Mouse (Mus musculus) hindbrain, embryonic 13.5 days (tissue): ENCODE measurements around the gene Dand5. TPM values are rescaled to one million over a fixed set of nuclear protein-coding genes. Genes with fewer than 3 reads are reported as not detected.

Experiments used
- ATAC-seq: fragments of 200-750 bp; cut with Nextera tagmentation; 2 replicates; pipeline ENCODE4 v1.8.0; 2017; ENCODE audit warnings: moderate TSS enrichment; ENCODE audit not compliant: low FRiP score
- H3K27ac ChIP-seq: fragments of 300-500 bp; sonication (generic); 2 replicates; pipeline ENCODE4 v1.5.1; 2015; ENCODE audit warnings: inconsistent platforms, mild to moderate bottlenecking, moderate library complexity
- H3K27me3 ChIP-seq: fragments of 300-500 bp; sonication (generic); 2 replicates; pipeline ENCODE4 v1.6.1; 2015; ENCODE audit warnings: mild to moderate bottlenecking, inconsistent platforms
- H3K36me3 ChIP-seq: fragments of 300-500 bp; sonication (generic); 2 replicates; pipeline ENCODE4 v1.6.1; 2015; ENCODE audit warnings: mild to moderate bottlenecking, inconsistent platforms
- H3K4me1 ChIP-seq: fragments of 300-500 bp; sonication (generic); replicated peaks from 2 replicates; pipeline ENCODE4 v1.6.1; 2015; ENCODE audit warnings: inconsistent platforms
- H3K4me2 ChIP-seq: fragments of 300-500 bp; sonication (generic); 2 replicates; pipeline ENCODE4 v1.6.1; 2015; ENCODE audit warnings: inconsistent platforms, mild to moderate bottlenecking, moderate library complexity
- H3K4me3 ChIP-seq: fragments of 300-500 bp; sonication (generic); 2 replicates; pipeline ENCODE4 v1.5.1; 2015; ENCODE audit warnings: mild to moderate bottlenecking, inconsistent platforms
- H3K9ac ChIP-seq: fragments of 300-500 bp; sonication (generic); 2 replicates; pipeline ENCODE4 v1.6.1; 2015; ENCODE audit warnings: mild to moderate bottlenecking, inconsistent platforms
- H3K9me3 ChIP-seq: fragments of 300-500 bp; sonication (generic); 2 replicates; pipeline ENCODE4 v1.6.1; 2016; ENCODE audit warnings: inconsistent platforms
- WGBS: fragments of 180-500 bp; shearing (Covaris S2); methylation state at CpG from one replicate; pipeline ENCODE4 v1.1.7; 2015; 5-methylcytosine and 5-hydroxymethylcytosine counted together
- polyA plus RNA-seq: library from polyadenylated mRNA; unstranded; fragments of >200 nt; fragmentation: Nextera tagmentation; extraction: Ambion mirVana; gene quantifications from 2 replicates; pipeline ENCODE4 v1.2.1, GENCODE M21; 2015

The Dand5 gene
- polyA plus RNA-seq, 1 experiment from 2014 or later, result 11.5 TPM

DNA sequence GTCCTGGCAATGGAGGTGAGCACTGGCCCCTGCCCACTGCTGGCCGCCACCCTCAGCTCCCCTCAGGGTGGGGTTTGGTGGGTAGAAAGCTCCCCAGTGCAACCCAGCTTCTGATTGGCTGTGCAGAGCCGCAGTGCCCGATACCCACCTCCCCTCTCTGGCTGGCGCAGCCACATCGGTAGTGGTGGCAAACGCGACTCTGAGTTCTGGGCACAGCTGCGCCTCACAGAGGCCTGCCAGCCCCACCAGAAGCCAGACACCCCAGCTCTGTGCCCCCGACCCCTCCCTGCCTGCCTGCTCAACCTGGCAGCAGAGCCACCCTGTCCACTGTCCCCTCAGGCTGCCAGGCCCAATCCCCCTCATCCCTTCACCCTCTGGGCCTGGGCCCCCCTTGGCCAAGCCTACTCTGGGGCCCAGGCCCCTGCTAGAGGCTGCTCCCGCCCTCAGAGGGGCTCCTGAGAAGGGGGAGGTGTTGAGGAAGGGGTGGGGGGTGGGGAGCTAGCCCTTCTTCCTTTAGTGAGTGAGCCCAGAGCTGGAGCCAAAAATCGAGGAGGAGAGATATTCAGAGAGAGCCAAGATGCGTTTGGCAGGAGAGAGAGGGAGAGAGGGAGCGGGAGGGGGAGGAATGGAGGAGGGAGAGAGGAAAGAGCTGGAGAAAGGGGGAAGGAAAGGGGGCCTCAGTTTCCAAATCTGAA, 28.7 kb downstream of the Dand5 start:
- Histone ChIP-seq H3K27me3 (peaks cover 100% of the 10 kb centered on the region), H3K27ac (peak overlapping the region; percentile 92), H3K4me1 (peaks cover 83% of the 10 kb centered on the region), H3K4me3 (peak overlapping the region; percentile 9; the same call in 1 of the 2 replicates), H3K9ac (peak overlapping the region; percentile 43; the same call in 1 of the 2 replicates), H3K36me3 (no peaks in the 10 kb centered on the region), H3K9me3 (no peaks in the 10 kb centered on the region), H3K4me2 (peak overlapping the region; percentile 33)
- peak; percentile 80 for ATAC-seq
- WGBS, result 48% methylated on average over 13 of the region's 13 CpGs

DNA sequence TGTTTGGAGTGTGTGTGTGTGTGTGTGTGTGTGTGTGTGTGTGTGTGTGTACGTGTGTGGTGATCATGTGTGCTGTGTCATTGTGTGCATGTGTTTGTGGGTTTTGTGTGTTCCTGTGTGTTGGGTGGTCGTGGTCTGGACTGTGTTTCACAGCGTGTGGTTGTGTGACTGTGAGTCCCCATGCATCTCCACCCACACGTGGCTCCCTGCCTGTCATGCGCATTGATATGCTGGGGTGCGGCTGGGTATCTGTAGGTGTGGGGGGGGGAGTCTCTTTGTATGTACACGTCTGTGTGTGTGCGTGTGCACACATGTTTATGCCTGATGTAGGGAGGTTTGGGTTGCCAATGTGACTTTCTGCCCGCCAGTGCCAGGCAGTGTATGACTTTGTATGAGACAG, 29.5 kb downstream of the Dand5 start:
- H3K4me2 ChIP-seq, result peak overlapping the region; percentile 33

DNA sequence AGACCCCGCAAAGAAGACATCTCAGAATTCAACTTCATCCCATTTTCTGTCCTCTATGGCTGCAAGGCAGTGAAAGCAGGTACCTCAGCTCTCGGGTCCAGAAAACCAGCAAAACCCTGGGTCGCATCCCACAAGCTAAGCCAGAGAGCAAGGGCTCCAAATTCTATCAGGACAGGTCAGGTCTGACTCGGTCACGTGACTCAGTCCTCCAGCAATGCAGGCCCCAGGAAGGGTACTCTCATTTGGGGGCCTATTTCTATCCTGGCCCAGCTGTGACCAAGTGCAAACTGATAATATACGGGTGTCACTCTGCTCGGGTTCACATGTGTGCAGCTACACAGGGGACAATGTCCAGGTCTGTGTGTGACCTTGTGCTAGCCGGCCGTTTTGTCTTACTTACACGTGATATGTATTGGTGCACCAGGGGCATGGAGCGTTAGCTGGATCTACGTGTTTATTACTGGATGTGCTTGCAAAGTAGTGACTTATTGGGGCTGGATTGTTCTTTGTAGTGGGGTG, 30.1 kb downstream of the Dand5 start:
- Histone ChIP-seq H3K4me2 (no peak overlapping the region), H3K4me1 (peaks cover 82% of the 10 kb centered on the region), H3K4me3 (no peak overlapping the region), H3K27ac (no peak overlapping the region), H3K27me3 (peaks cover 100% of the 10 kb centered on the region), H3K36me3 (no peaks in the 10 kb centered on the region), H3K9ac (0 out of 2 replicates have a peak overlapping the region, but pooled peaks have one; percentile 13), H3K9me3 (no peaks in the 10 kb centered on the region)
- no peak for ATAC-seq
- 81% methylated on average over 12 of the region's 12 CpGs for WGBS

More for the DNA sequence above, 29.5 kb downstream of the Dand5 start:
- no peak for ATAC-seq
- H3K36me3 ChIP-seq, result no peaks in the 10 kb centered on the region
- peaks cover 100% of the 10 kb centered on the region for H3K27me3 ChIP-seq
- H3K27ac ChIP-seq, result peak overlapping the region; percentile 92
- peaks cover 82% of the 10 kb centered on the region for H3K4me1 ChIP-seq
- no peak overlapping the region; the same call in 1 of the 2 replicates for H3K9ac ChIP-seq
- no peak overlapping the region for H3K4me3 ChIP-seq
- H3K9me3 ChIP-seq, result no peaks in the 10 kb centered on the region
- 80% methylated on average over 9 of the region's 9 CpGs for WGBS

DNA sequence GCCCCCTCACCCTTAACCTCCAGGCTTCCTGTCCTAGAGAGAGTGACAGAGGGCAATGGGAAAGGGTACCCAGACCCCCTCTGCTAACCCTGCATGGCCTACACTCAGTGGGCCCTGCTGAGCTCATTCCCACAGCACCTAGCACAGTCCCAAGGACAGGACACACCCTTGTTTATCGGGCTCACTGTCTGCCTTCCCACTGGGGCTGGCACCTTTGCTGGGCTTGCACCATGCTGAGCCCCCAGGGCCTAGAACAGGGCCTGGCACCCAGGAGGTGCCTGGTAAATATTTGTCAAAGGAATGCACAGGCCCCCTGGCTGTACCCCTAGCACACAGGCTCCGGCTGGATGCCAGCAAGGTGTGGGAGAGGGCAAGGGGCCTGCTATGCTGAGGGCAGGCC, 32.1 kb downstream of the Dand5 start:
- no peak overlapping the region for H3K4me2 ChIP-seq
- no peak overlapping the region for H3K9ac ChIP-seq
- H3K4me3 ChIP-seq, result no peak overlapping the region
- H3K27me3 ChIP-seq, result peaks cover 100% of the 10 kb centered on the region
- H3K27ac ChIP-seq, result no peak overlapping the region
- no peaks in the 10 kb centered on the region for H3K9me3 ChIP-seq
- 76% methylated on average over 2 of the region's 2 CpGs for WGBS
- peaks cover 88% of the 10 kb centered on the region for H3K4me1 ChIP-seq
- H3K36me3 ChIP-seq, result no peaks in the 10 kb centered on the region
- no peak for ATAC-seq

DNA sequence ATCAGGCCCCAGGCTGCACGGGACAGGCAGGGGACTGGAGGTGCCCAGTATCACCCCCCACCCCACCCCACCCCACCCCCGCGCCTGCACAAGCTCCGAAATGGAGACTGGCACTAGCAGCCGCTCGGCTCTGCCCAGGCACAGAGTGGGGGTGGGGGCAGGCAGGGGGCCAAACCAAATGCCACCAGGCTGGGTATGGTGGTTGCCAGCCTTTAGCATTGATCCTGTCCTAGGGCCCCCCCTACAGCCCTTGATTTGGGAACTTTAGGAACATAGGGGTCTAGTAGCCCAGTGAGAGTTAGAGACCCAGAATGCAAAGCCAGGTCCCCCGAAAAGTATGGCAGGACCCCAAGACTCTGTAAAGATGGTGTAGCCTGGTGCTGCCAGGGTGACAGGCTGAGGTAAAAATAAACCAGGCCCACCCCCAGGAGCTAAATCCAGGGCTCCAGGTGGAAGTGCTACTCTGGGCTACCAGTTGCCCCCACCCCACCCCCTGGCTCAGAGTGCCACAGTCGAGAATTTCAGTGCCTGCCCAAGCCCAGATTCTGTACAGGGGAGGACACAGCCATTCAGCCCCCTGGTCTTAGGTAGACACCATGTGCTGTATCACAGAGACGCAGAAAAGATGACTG, 32.7 kb downstream of the Dand5 start:
- 72% methylated on average over 9 of the region's 9 CpGs for WGBS
- Histone ChIP-seq H3K36me3 (no peaks in the 10 kb centered on the region), H3K4me3 (no peak overlapping the region), H3K27ac (no peak overlapping the region), H3K4me1 (peaks cover 89% of the 10 kb centered on the region), H3K27me3 (peaks cover 100% of the 10 kb centered on the region), H3K9me3 (no peaks in the 10 kb centered on the region), H3K9ac (no peak overlapping the region), H3K4me2 (no peak overlapping the region)
- ATAC-seq, result no peak

DNA sequence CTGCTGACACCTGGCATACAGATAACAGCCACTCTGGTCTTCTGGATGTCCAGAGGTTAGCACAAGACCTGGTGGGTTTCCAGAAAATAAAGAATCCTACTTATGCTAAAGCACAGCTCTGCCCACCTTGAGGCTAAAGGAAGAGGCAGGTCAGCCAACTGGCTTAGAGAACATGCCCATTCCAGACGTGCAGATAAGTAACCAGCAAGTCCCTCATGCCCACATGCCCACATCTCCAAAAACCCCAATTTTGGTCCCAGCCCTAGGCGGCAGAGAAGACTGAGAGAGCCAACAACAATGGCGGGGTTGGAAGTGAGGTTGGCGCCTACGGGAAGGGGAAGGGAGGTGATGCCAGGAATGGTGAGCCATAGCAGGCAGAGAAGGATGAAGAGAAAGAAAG, 33.3 kb downstream of the Dand5 start:
- H3K9me3 ChIP-seq, result no peaks in the 10 kb centered on the region
- no peak overlapping the region for H3K27ac ChIP-seq
- ATAC-seq, result no peak
- no peak overlapping the region for H3K4me3 ChIP-seq
- WGBS, result 36% methylated on average over 5 of the region's 5 CpGs
- no peak overlapping the region for H3K4me2 ChIP-seq
- H3K27me3 ChIP-seq, result peaks cover 100% of the 10 kb centered on the region
- no peaks in the 10 kb centered on the region for H3K36me3 ChIP-seq
- no peak overlapping the region for H3K9ac ChIP-seq
- H3K4me1 ChIP-seq, result peaks cover 89% of the 10 kb centered on the region

DNA sequence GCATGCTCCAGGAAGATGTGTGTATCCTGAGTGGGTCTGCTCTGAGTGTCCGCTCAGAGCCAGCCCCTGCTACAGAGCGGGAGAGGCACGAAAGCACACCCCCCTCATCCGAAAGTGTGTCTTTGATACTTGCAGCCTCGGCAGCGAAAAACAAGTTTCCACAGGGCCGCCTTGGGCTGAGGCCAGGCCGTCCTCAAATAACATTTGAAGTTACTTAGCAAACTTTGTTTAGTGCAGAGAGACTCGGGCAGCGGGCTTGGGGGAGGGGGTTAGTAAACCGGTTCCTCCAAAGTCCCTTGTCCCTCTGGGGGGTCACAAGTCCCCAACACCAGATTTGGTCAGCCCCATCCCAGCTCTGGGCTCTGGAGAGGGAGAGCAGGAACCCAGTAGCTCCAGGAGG, 33.7 kb downstream of the Dand5 start:
- Histone ChIP-seq H3K4me1 (peaks cover 88% of the 10 kb centered on the region), H3K9me3 (no peaks in the 10 kb centered on the region), H3K4me3 (no peak overlapping the region), H3K9ac (no peak overlapping the region), H3K36me3 (no peaks in the 10 kb centered on the region), H3K27ac (no peak overlapping the region), H3K4me2 (no peak overlapping the region), H3K27me3 (peaks cover 100% of the 10 kb centered on the region)
- 13% methylated on average over 11 of the region's 11 CpGs for WGBS
- ATAC-seq, result no peak

DNA sequence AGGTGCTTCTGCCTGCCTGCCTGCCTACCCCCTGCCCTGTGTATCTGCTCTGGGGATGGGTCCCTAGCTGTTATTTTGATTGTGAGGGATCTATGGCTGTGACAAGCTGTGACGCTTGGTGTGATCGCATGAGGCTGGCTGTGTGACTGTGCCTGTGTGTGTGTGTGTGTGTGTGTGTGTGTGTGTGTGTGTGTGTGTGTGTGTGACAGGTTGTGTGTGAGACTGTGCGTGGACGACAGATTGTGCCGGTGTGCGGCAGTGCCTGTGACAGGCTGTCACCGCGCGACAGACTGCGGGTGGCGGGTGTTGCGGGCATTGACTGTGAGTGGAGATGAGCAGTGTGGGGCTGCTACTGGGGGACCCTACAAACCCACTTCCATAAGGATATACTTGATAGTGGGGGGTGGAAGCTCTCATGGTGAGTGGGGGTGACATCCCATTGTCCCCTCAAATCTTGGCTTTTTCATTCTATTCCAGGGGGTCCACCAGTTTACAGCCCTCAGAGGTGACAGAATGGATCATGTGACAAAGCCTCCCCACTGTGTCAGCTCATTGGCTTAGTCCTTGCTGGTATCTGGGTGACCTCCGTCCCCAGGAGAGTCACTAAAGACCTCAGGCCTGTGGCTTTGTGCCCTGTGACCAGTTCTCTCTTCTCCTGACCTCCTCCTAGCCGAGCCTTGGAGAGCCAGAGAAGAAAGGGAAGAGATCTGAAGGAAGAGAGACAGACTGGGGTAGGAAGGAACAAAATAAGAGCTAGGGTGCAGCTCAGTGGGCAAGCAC, 34.9 kb downstream of the Dand5 start:
- Histone ChIP-seq H3K4me1 (peaks cover 76% of the 10 kb centered on the region), H3K27me3 (peaks cover 100% of the 10 kb centered on the region)

DNA sequence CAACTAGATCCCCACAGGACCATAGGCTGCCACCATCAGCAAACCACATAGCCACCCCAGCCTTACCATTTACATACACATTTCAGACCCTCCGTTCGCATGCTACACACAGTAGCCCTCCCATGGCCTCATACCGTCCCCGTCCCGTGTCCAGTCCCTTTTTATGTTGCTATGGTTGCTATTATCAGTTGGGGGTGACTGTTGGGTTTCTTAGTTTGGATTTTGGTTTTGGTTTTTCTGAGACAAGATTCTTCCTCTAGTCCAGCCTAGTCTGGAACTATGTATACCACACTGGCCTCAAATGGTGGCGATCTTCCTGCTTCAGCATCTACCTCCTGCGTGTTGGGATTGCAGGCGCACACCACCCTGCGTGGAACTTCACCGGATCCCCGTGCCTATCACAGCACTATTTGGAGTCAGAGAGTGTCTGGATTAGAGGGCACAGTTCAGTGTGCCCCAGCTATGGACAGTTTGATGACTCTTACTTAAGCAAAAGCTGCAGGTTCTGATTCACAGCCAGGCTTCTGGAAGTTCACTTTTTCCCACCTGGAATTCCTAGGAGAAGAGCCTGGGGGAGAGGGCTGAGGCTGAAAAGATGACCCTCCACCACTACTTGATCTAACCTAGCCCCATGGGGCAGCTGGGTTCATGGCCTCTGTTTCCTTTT, 35.7 kb downstream of the Dand5 start:
- H3K36me3 ChIP-seq, result no peaks in the 10 kb centered on the region
- peaks cover 100% of the 10 kb centered on the region for H3K27me3 ChIP-seq
- peaks cover 70% of the 10 kb centered on the region for H3K4me1 ChIP-seq
- H3K4me2 ChIP-seq, result 0 out of 2 replicates have a peak overlapping the region, but pooled peaks have one; percentile 13
- H3K4me3 ChIP-seq, result no peak overlapping the region
- WGBS, result 12% methylated on average over 11 of the region's 11 CpGs
- no peaks in the 10 kb centered on the region for H3K9me3 ChIP-seq
- ATAC-seq, result no peak
- no peak overlapping the region for H3K9ac ChIP-seq
- H3K27ac ChIP-seq, result no peak overlapping the region

More for the DNA sequence above, 34.9 kb downstream of the Dand5 start:
- no peak overlapping the region for H3K4me2 ChIP-seq
- H3K4me3 ChIP-seq, result no peak overlapping the region
- no peaks in the 10 kb centered on the region for H3K36me3 ChIP-seq
- no peak overlapping the region for H3K9ac ChIP-seq
- 14% methylated on average over 14 of the region's 14 CpGs for WGBS
- H3K9me3 ChIP-seq, result no peaks in the 10 kb centered on the region
- no peak for ATAC-seq
- H3K27ac ChIP-seq, result no peak overlapping the region

DNA sequence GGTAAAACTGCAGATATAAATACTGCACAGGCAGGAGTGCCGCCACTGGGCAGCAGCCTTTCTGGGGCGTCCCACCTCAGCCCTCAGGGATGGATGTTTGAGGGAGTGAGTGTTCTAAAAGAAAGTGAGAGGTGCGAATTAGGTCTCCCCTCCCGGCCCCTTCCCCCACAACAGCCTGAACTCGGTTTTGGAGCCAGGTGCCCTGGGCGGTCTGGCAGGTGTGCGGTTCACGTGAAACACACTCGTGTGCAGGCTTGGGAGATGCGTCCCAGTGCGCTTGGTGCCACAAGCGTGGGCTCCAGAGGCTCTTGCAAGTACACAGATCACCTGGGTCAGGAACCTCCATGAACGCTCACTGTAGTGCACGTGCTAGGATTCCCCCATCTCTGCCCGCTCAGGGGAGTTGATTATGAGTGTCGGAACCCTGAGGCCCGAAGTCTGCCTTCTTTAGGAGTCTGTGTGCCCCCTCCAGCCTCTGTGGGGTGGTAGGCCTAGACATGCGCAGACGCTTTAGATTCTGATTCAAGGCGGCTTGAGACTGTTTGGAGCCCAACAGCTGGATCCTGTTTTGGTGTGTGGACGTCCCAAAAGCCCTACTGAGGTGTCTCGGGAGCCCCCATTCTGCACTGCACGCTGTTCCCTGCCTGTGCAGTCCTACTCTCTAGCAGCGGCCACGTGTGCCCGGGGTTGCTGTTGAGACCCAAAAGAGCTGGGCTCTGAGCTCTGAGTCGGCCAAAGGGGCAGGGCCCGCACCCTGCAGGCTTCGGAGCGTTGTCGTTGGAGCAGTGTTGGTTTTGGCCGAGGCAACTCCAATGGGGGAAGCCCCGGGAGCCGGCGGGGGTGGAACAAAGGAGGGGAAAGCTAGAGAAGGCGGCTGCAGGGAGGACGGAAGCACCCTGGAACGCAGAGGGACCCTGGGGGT, 36.6 kb downstream of the Dand5 start:
- Histone ChIP-seq H3K4me1 (peaks cover 78% of the 10 kb centered on the region), H3K4me3 (no peak overlapping the region), H3K27me3 (peaks cover 100% of the 10 kb centered on the region), H3K27ac (0 out of 2 replicates have a peak overlapping the region, but pooled peaks have one; percentile 12), H3K9ac (no peak overlapping the region), H3K9me3 (no peaks in the 10 kb centered on the region), H3K36me3 (no peaks in the 10 kb centered on the region), H3K4me2 (peak overlapping the region; percentile 43)
- no peak for ATAC-seq
- WGBS, result 4% methylated on average over 38 of the region's 38 CpGs

DNA sequence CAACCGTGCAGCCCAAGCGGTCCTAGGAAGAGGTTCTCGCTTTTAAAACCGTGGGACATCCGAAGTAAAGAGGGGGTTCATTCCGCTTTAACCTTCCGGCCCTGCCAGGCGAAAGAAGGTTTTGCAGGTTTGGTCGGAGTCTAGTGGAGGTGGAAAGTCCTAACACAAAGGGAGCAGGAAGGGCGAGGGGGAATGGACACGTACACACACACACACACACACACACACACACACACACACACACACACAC, 37.2 kb downstream of the Dand5 start:
- no peak overlapping the region for H3K27ac ChIP-seq
- 0 out of 2 replicates have a peak overlapping the region, but pooled peaks have one; percentile 20 for H3K4me3 ChIP-seq
- no peak overlapping the region for H3K9ac ChIP-seq
- H3K9me3 ChIP-seq, result no peaks in the 10 kb centered on the region
- peaks cover 100% of the 10 kb centered on the region for H3K27me3 ChIP-seq
- peak overlapping the region; percentile 43 for H3K4me2 ChIP-seq
- 3% methylated on average over 11 of the region's 11 CpGs for WGBS
- H3K36me3 ChIP-seq, result no peaks in the 10 kb centered on the region
- ATAC-seq, result no peak
- H3K4me1 ChIP-seq, result peaks cover 73% of the 10 kb centered on the region
